Mouse (Mus musculus) CH12F3 (cell line): ENCODE measurements around the gene Ehhadh.
"Not testable (repeated sequence)": the region's sequence is repeated elsewhere in the genome, so short reads cannot be mapped to it uniquely, and the experiment has no call there.

Experiments
- in situ Hi-C: fragments of 300-500 bp; cut with MboI; formaldehyde crosslinking; loops from 2 replicates; pipeline ENCODE4 v1.14.3; 2020; ENCODE audit warnings: low sequenced_read_pairs

Gene Ehhadh

GRCm38 (mm10) chr16:21787516-21788353, at the start of gene Ehhadh:
Gene Ehhadh, minus strand, starts transcription at chr16:21787807.
- in situ Hi-C loops, result no loop called here

GRCm38 (mm10) chr16:21836311-21837072, 48.9 kb upstream of the Ehhadh start:
- in situ Hi-C loops, result loop anchor here (25.0 kb wide), 1 partner anchor 176 kb away; the partner anchor contains the start of gene Senp2

GRCm38 (mm10) chr16:21835584-21835931, 48.0 kb upstream of the Ehhadh start:
- in situ Hi-C loops, result loop anchor here (25.0 kb wide), 1 partner anchor 177 kb away; the partner anchor contains the start of gene Senp2

- in situ Hi-C loops, result loop anchor here (25.0 kb wide), 1 partner anchor 177 kb away; the partner anchor contains the start of gene Senp2
Observed at GRCm38 (mm10) chr16:21834866-21835583, 47.4 kb upstream of the Ehhadh start.

- in situ Hi-C loops, result loop anchor here (25.0 kb wide), 1 partner anchor 178 kb away; the partner anchor contains the start of gene Senp2
Observed at GRCm38 (mm10) chr16:21833970-21834369, 46.4 kb upstream of the Ehhadh start.

GRCm38 (mm10) chr16:21833469-21833868, 45.9 kb upstream of the Ehhadh start:
- in situ Hi-C loops, result loop anchor here (25.0 kb wide), 1 partner anchor 179 kb away; the partner anchor contains the start of gene Senp2

- in situ Hi-C loops, result loop anchor here (25.0 kb wide), 1 partner anchor 181 kb away; the partner anchor contains the start of gene Senp2
Observed at GRCm38 (mm10) chr16:21831764-21832163, 44.2 kb upstream of the Ehhadh start.

- in situ Hi-C loops, result loop anchor here (25.0 kb wide), 1 partner anchor 182 kb away; the partner anchor contains the start of gene Senp2
Observed at GRCm38 (mm10) chr16:21830784-21831183, 43.2 kb upstream of the Ehhadh start.

GRCm38 (mm10) chr16:21829711-21830110, 42.1 kb upstream of the Ehhadh start:
- in situ Hi-C loops, result loop anchor here (25.0 kb wide), 1 partner anchor 183 kb away; the partner anchor contains the start of gene Senp2

- in situ Hi-C loops, result loop anchor here (25.0 kb wide), 1 partner anchor 185 kb away; the partner anchor contains the start of gene Senp2
Observed at GRCm38 (mm10) chr16:21827581-21827980, 40.0 kb upstream of the Ehhadh start.

- in situ Hi-C loops, result loop anchor here (25.0 kb wide), 1 partner anchor 185 kb away; the partner anchor contains the start of gene Senp2
Observed at GRCm38 (mm10) chr16:21827153-21827552, 39.5 kb upstream of the Ehhadh start.

- in situ Hi-C loops, result loop anchor here (25.0 kb wide), 1 partner anchor 187 kb away; the partner anchor contains the start of gene Senp2
Observed at GRCm38 (mm10) chr16:21825612-21826031, 38.0 kb upstream of the Ehhadh start.

- in situ Hi-C loops, result no loop called here
Observed at GRCm38 (mm10) chr16:21818629-21819028, 31.0 kb upstream of the Ehhadh start.

GRCm38 (mm10) chr16:21818132-21818531, 30.5 kb upstream of the Ehhadh start:
- in situ Hi-C loops, result no loop called here

GRCm38 (mm10) chr16:21815669-21816010, 28.0 kb upstream of the Ehhadh start:
- in situ Hi-C loops, result no loop called here

GRCm38 (mm10) chr16:21814861-21815668, 27.5 kb upstream of the Ehhadh start:
- in situ Hi-C loops, result no loop called here

GRCm38 (mm10) chr16:21813164-21813834, 25.7 kb upstream of the Ehhadh start:
- in situ Hi-C loops, result no loop called here

- in situ Hi-C loops, result not testable (repeated sequence)
Observed at GRCm38 (mm10) chr16:21807786-21808185, 20.2 kb upstream of the Ehhadh start.

GRCm38 (mm10) chr16:21806892-21807291, 19.3 kb upstream of the Ehhadh start:
- in situ Hi-C loops, result no loop called here
